Mouse (Mus musculus): Measurements from ENCODE around the gene 0610030E20Rik. TPM values are rescaled to one million over a fixed set of nuclear protein-coding genes. Genes with fewer than 3 reads are reported as not detected.

0610030E20Rik gene
- total RNA-seq, 4 experiments from 2014 or later: 14.7 to 19.1 (median 17.6) TPM

DNA sequence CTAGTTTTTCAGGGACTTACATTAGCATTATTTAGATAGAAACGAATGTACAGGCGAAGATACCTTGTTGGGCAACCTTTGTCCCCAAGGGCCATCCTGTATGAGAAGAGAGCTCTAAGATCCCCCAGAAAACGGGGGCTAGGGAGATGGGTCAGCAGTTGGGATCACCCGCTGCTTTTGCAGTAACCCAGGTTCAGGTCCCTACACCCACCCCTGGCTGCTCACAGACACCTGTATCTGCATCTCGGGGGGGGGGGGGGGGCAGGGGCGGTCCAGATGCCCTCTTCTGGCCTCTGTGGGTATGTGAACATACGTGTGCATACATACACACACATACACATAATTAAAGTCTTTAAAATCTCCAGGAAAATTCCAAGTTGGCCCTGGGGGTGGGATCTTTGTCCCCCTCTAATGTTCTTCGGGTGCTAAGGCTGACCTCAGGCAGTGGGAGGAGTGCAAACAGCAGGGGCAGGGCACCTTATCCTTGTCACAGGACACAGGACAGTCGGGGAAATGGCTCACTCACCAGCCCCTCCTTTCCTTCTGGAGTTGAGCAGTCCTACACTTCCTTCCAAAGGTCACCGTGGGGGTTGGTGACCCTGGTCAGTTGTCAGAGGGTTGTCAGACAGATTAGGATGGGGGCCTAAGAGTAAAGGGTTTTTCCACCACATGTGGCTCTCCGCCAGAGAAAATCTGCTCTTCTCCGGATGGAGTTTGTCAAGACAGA is 43.8 kb downstream of the 0610030E20Rik start:
- no peak for DNase-seq (ENCODE audit: low spot score in 2 of 2)

DNA sequence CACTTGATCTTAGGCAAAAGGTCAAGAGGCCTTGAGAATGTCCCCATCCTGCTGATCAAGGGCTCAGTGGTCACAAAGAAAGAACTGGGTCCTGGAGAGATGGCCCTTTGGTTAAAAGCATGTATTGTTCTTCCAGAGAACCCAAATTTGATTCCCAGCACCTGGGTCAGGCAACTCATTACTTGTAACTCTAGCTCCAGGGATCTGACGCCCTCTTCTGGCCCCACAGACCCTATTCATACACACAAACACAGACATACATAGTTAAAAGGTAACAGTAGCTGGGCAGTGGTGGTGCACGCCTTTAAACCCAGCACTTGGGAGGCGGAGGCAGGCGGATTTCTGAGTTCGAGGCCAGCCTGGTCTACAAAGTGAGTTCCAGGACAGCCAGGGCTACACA is 45.2 kb downstream of the 0610030E20Rik start:
- no peak for DNase-seq (ENCODE audit: low spot score in 2 of 2)

- no peak for DNase-seq (ENCODE audit: low spot score in 2 of 2)
These were observed 49.7 kb downstream of the 0610030E20Rik start for GRCm38 (mm10) chr6:72396837-72397251.

DNA sequence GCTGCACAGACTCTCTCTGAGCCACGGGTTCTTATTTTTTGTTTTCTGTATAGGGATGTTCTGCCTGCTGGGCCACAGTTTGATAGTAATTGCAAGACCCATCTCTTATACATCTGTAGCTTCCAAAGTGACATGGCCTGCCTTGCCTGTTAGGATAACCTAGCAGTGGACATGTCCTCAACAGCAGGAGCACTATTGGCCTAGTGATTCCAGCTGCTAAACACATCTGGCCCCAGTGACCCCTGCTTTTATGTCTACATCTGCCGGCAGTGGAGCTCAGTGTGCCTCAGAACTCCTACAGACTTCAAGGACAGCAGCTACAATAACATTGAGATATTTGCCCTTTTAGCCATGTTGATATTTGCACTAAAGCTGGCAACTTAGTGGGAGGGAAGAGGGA is 52.9 kb downstream of the 0610030E20Rik start:
- no peak for DNase-seq (ENCODE audit: low spot score in 2 of 2)

GRCm38 (mm10) chr6:72401875-72402274 is 54.8 kb downstream of the 0610030E20Rik start:
- peak; percentile 33 to 76 for DNase-seq (ENCODE audit: low spot score in 2 of 2)

Other genes starting within 250 kb of the 0610030E20Rik start
- gene St3gal5, start 249.7 kb upstream of the 0610030E20Rik start, total RNA-seq (2022): 100 to 1,000 TPM; 157 to 182 (median 165) TPM
- 1 to 10 TPM; 1.3 to 2.1 (median 1.9) TPM for gene Atoh8, start 111.7 kb upstream of the 0610030E20Rik start, total RNA-seq (2022)
- not detected for gene Sftpb, start 42.7 kb upstream of the 0610030E20Rik start, total RNA-seq (2022)
- gene Usp39, start 2.1 kb upstream of the 0610030E20Rik start, total RNA-seq (2022): 10 to 100 TPM; 29.6 to 33.2 (median 32.1) TPM
- gene Tmem150a, start 8.1 kb downstream of the 0610030E20Rik start, total RNA-seq (2022): 10 to 100 TPM in 2 of 4 experiments, 1 to 10 TPM in 2; 8.9 to 12.8 (median 10.7) TPM
- 10 to 100 TPM; 76.4 to 85.1 (median 81.5) TPM for gene Rnf181, start 19.6 kb downstream of the 0610030E20Rik start, total RNA-seq (2022)
- gene Vamp5, start 33.2 kb downstream of the 0610030E20Rik start, total RNA-seq (2022): 1 to 10 TPM; 4.4 to 8.6 (median 6.9) TPM
- 10 to 100 TPM; 16.5 to 23.2 (median 18.5) TPM for gene Vamp8, start 43.4 kb downstream of the 0610030E20Rik start, total RNA-seq (2022)
- gene Ggcx, start 67.0 kb downstream of the 0610030E20Rik start, total RNA-seq (2022): 10 to 100 TPM; 20.3 to 24.7 (median 23.5) TPM
- gene Mat2a, start 92.2 kb downstream of the 0610030E20Rik start, total RNA-seq (2022): 100 to 1,000 TPM; 148 to 178 (median 163) TPM
- gene Sh2d6, start 174.4 kb downstream of the 0610030E20Rik start, total RNA-seq (2022): 1 to 10 TPM in 2 of 4 experiments, under 1 TPM in 2; 0.59 to 1.7 (median 1.2) TPM
- gene Capg, start 197.1 kb downstream of the 0610030E20Rik start, total RNA-seq (2022): 10 to 100 TPM in 2 of 4 experiments, 1 to 10 TPM in 2; 2.9 to 16.9 (median 10.0) TPM